Mouse (Mus musculus): ENCODE data around the gene AW011738.

AW011738 gene

GRCm38 (mm10) chr4:156249567-156249966 lies 46.5 kb downstream of the AW011738 start:
- no peak for DNase-seq (ENCODE audit: low spot score)

- DNase-seq (ENCODE audit: low spot score) = no peak
These were observed 48.0 kb downstream of the AW011738 start for GRCm38 (mm10) chr4:156251081-156251480.

- DNase-seq (ENCODE audit: low spot score) = no peak
These were observed 49.0 kb downstream of the AW011738 start for GRCm38 (mm10) chr4:156252140-156252539.

- DNase-seq (ENCODE audit: low spot score) = no peak
These were observed 49.5 kb downstream of the AW011738 start for GRCm38 (mm10) chr4:156252619-156253018.

GRCm38 (mm10) chr4:156253043-156253442 lies 49.9 kb downstream of the AW011738 start:
- no peak for DNase-seq (ENCODE audit: low spot score)

GRCm38 (mm10) chr4:156254361-156255077 lies 51.4 kb downstream of the AW011738 start:
- no peak for DNase-seq (ENCODE audit: low spot score)

Measured in lung, postnatal 25 days (tissue).